Mouse (Mus musculus) spleen, adult 18-20 months (tissue): ENCODE results near the gene Erich2.

Experiments
- DNase-seq, 2 experiments: peaks; one replicate each; pipeline ENCODE4 v3.0.0; 2022; ENCODE audit warnings: mixed read lengths in 2 of 2

Gene Erich2

GRCm38 (mm10) chr2:70562981-70563671 lies 54.5 kb downstream of the Erich2 start:
- DNase-seq: no peak

GRCm38 (mm10) chr2:70563721-70564645 lies 55.4 kb downstream of the Erich2 start:
- no peak for DNase-seq

- no peak for DNase-seq
These were observed 56.2 kb downstream of the Erich2 start for GRCm38 (mm10) chr2:70564646-70565315.

GRCm38 (mm10) chr2:70565651-70566602 lies 57.3 kb downstream of the Erich2 start:
- no peak for DNase-seq

GRCm38 (mm10) chr2:70566603-70566981 lies 58.0 kb downstream of the Erich2 start:
- DNase-seq: no peak

GRCm38 (mm10) chr2:70567071-70567681 lies 58.6 kb downstream of the Erich2 start:
- DNase-seq: peak; percentile 44 to 65

- no peak for DNase-seq
These were observed 59.1 kb downstream of the Erich2 start for GRCm38 (mm10) chr2:70567682-70568077.

GRCm38 (mm10) chr2:70568198-70568941 lies 59.8 kb downstream of the Erich2 start:
- DNase-seq: peak in 1 of 2 experiments; percentile 37

- DNase-seq: no peak
These were observed 63.1 kb downstream of the Erich2 start for GRCm38 (mm10) chr2:70571698-70572097.

GRCm38 (mm10) chr2:70572251-70572650 lies 63.6 kb downstream of the Erich2 start:
- DNase-seq: no peak

GRCm38 (mm10) chr2:70573544-70574210 lies 65.1 kb downstream of the Erich2 start:
- no peak for DNase-seq

- DNase-seq: no peak
These were observed 79.6 kb downstream of the Erich2 start for GRCm38 (mm10) chr2:70588200-70588599.
